Mouse (Mus musculus): ENCODE data around the gene Gstm3. TPM values are rescaled to one million over a fixed set of nuclear protein-coding genes. Genes with fewer than 3 reads are reported as not detected.

The Gstm3 gene
- polyA plus RNA-seq, 1 experiment from 2014 or later: not detected

DNA sequence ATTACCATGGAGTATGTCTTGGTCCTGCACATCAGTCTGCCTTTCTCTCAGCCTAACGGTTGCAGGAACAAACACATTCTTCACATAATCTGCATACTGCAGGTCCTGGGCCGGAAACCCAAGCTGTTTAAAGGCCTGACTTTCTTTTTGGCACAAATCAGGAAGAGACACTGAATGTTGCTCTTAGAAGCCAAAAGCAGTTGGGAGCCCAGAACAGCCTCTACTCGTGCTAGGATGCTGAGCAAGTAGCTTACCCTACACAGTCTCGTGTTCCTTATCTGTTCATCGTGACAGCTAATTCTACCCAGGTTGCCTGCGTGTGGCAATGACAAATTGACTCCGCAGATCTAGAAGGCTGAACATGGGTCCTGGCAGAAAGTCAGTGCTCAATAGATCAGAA lies 28.6 kb downstream of the Gstm3 start:
- no peak overlapping the region for H3K4me2 ChIP-seq (replicated peaks)
- H3K27ac ChIP-seq (replicated peaks): no peak overlapping the region
- H3K9ac ChIP-seq (replicated peaks): no peak overlapping the region
- H3K27me3 ChIP-seq: no peaks in the 10 kb centered on the region
- 82% methylated on average over 7 of the region's 7 CpGs for WGBS
- H3K4me3 ChIP-seq: no peak overlapping the region
- H3K36me3 ChIP-seq: no peaks in the 10 kb centered on the region
- H3K4me1 ChIP-seq: 0 out of 2 replicates have a peak, but pooled peaks cover 6% of the 10 kb centered on the region
- no peaks in the 10 kb centered on the region for H3K9me3 ChIP-seq
- ATAC-seq (ENCODE audit: low FRiP score, low read depth): no peak

DNA sequence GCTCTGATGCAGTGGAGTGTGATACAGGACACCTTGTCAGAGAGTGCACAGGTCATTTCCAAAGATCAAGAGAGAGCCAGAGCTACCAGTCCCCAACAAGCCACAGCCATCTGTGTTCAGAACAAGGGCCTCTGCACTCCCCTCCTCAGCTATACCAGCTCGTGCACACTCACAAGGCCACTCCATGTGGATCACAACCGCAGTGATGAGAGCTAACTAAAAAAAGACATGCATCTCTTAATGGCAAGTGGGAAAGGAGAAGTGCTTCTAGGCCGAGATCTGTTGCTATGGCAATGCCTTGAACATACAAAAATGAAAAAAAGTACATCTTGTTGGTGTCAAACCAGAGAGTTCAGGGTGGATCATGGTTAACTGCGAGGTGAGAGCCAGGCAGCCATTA lies 29.3 kb downstream of the Gstm3 start:
- no peak overlapping the region for H3K4me2 ChIP-seq (replicated peaks)
- ATAC-seq (ENCODE audit: low FRiP score, low read depth): no peak
- H3K27me3 ChIP-seq: no peaks in the 10 kb centered on the region
- WGBS: 63% methylated on average over 4 of the region's 4 CpGs
- no peak overlapping the region for H3K4me3 ChIP-seq
- no peaks in the 10 kb centered on the region for H3K36me3 ChIP-seq
- H3K9me3 ChIP-seq: no peaks in the 10 kb centered on the region
- H3K4me1 ChIP-seq: 0 out of 2 replicates have a peak, but pooled peaks cover 6% of the 10 kb centered on the region
- H3K27ac ChIP-seq (replicated peaks): no peak overlapping the region
- no peak overlapping the region for H3K9ac ChIP-seq (replicated peaks)

DNA sequence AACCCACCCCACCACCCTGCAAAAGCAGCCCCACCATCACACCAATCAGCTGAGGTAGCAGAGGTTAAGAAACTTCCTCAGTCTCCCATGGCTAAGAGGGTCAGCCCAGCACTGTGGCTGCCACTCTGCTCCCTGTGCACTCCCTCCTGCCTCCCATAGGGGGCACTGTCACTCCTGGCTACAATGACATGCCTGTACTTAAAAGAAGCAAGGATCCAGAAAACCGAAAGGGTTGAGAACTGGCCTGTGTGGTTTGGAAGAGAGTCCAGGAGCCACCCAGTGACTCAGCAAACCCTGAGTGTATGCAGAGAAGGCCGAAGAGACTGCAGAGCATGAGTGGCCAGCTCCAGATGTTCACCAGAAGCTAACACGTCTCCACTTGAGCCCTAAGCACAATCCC lies 29.7 kb downstream of the Gstm3 start:
- H3K4me1 ChIP-seq: 0 out of 2 replicates have a peak, but pooled peaks cover 6% of the 10 kb centered on the region
- no peak for ATAC-seq (ENCODE audit: low FRiP score, low read depth)
- no peak overlapping the region for H3K4me2 ChIP-seq (replicated peaks)
- no peaks in the 10 kb centered on the region for H3K9me3 ChIP-seq
- no peaks in the 10 kb centered on the region for H3K36me3 ChIP-seq
- H3K4me3 ChIP-seq: no peak overlapping the region
- H3K9ac ChIP-seq (replicated peaks): no peak overlapping the region
- H3K27ac ChIP-seq (replicated peaks): no peak overlapping the region
- H3K27me3 ChIP-seq: no peaks in the 10 kb centered on the region; the same call in 1 of the 2 replicates
- 48% methylated on average over 3 of the region's 3 CpGs for WGBS

DNA sequence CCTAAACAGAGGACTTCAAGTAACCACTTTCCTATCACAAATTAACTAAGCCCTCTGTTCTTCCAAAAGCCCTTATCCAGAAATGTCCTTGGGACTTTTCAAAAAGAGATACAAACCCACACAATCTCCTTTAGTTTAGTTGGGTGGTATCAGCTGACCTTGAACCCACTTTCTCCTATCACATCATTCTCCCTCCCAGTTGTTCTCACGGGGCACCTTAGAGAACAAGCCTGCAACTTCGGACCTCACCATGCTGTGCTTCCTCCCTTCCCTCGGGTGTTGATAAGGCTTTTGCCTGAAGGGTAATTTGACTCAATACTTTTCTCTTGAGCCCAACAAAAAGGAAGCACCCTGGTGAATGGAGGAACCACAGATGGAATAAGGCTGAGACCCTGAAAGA lies 33.2 kb downstream of the Gstm3 start:
- Histone ChIP-seq H3K9me3 (no peaks in the 10 kb centered on the region), H3K36me3 (no peaks in the 10 kb centered on the region), H3K27me3 (peaks cover 6% of the 10 kb centered on the region), H3K9ac (replicated peaks) (no peak overlapping the region), H3K4me1 (peaks cover 9% of the 10 kb centered on the region), H3K4me3 (no peak overlapping the region), H3K4me2 (replicated peaks) (no peak overlapping the region), H3K27ac (replicated peaks) (no peak overlapping the region)
- ATAC-seq (ENCODE audit: low FRiP score, low read depth): no peak
- 74% methylated on average over 3 of the region's 3 CpGs for WGBS

DNA sequence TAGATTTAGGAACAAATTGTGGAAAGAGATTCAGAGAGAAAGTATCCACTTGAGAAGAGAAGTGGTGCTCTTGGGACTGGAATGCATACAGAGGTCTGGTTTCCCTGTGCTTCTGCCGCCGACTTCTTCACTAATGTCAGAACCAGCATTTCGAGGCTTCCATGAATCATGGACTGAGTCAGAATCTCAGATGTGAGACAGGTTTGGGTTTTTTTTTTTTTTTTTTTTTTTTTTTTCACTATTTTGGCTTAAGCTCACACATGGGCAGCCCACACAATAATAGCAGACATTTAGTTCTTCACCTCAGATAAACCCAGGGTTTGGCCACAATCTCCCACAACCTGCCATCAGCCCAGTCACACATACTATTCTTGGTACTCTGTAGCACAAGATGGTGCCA lies 33.8 kb downstream of the Gstm3 start:
- Histone ChIP-seq H3K4me2 (replicated peaks) (no peak overlapping the region), H3K4me3 (no peak overlapping the region), H3K9me3 (no peaks in the 10 kb centered on the region), H3K4me1 (peaks cover 13% of the 10 kb centered on the region), H3K9ac (replicated peaks) (no peak overlapping the region), H3K27me3 (peaks cover 6% of the 10 kb centered on the region), H3K36me3 (no peaks in the 10 kb centered on the region), H3K27ac (replicated peaks) (no peak overlapping the region)
- 95% methylated on average over 3 of the region's 3 CpGs for WGBS
- ATAC-seq (ENCODE audit: low FRiP score, low read depth): no peak

DNA sequence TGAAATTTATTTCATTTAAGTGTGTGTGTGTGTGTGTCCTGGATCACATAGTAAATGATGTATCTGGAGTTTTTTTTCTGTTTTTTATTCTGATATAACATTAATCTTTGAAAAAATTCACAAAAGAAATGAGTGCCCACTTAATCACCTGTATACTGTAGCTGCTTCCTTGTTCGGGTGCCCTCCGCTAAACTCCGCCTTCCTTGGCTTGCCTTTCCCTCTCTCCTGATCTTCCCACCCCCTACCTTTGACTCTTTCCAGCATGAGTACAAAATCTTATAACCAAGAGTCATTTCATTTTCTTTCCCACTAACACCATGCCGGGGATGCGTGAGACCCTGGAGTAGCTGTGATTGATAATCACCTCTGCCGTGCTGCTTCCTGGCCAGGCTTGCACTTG lies 37.0 kb downstream of the Gstm3 start:
- H3K27ac ChIP-seq (replicated peaks): no peak overlapping the region
- no peaks in the 10 kb centered on the region for H3K9me3 ChIP-seq
- H3K4me2 ChIP-seq (replicated peaks): no peak overlapping the region
- H3K36me3 ChIP-seq: no peaks in the 10 kb centered on the region
- ATAC-seq (ENCODE audit: low FRiP score, low read depth): no peak
- no peak overlapping the region for H3K9ac ChIP-seq (replicated peaks)
- H3K4me1 ChIP-seq: peaks cover 17% of the 10 kb centered on the region
- WGBS: 85% methylated on average over 6 of the region's 6 CpGs
- no peak overlapping the region for H3K4me3 ChIP-seq
- peaks cover 6% of the 10 kb centered on the region for H3K27me3 ChIP-seq

DNA sequence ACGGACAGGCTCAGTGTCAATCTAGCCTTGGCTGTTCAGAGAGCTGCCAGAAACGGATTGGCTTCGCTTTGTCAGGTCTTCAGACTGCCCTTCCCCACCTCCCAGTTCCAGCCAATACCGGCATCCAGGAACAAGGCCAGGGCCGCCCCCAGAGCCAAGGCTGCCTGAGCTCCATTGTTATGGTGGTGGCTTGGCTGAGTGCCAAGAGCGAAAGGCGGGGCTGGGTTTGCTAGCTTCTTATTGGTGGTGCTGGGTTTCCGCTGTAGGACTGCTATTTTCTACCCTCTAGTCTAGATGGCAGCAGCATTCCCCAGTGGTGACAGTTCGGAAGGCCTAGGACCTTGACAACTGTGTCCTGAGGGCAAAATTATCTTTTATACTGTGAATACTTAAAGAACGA lies 37.4 kb downstream of the Gstm3 start, which contains the start of gene Gstm7:
Gstm7 (minus strand) TSS at position 148 of the 400 bp plus-strand sequence.
- Histone ChIP-seq H3K36me3 (no peaks in the 10 kb centered on the region), H3K4me1 (peaks cover 17% of the 10 kb centered on the region), H3K9me3 (no peaks in the 10 kb centered on the region), H3K4me3 (peak within 1 kb of the TSS; percentile 36), H3K27ac (replicated peaks) (peak within 1 kb of the TSS; percentile 90), H3K27me3 (peaks cover 6% of the 10 kb centered on the region), H3K4me2 (replicated peaks) (peak within 1 kb of the TSS; percentile 54), H3K9ac (replicated peaks) (peak within 1 kb of the TSS; percentile 51)
- WGBS: 3% methylated on average over 10 of the region's 10 CpGs
- ATAC-seq (ENCODE audit: low FRiP score, low read depth): peak; percentile 97

DNA sequence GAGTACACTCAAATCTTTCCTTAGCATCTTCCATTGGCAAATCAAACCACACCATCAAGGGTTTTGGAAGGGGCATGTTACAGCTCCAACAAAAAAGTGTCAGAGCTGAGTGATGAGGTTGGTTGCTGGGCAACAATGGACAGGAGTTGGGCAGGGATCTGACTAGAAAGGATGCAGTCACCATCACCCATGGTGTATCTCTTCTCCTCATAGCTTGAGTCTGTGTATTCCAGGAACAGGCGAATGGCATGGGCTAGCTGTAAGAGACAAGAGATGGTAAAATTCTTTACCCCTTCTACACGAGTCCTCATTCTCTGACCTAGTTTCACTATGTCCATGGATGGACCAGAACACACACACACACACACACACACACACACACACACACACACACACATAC lies 37.9 kb downstream of the Gstm3 start:
- Histone ChIP-seq H3K9ac (replicated peaks) (peak overlapping the region; percentile 51), H3K27me3 (peaks cover 6% of the 10 kb centered on the region), H3K4me2 (replicated peaks) (peak overlapping the region; percentile 54), H3K9me3 (no peaks in the 10 kb centered on the region), H3K27ac (replicated peaks) (peak overlapping the region; percentile 90), H3K4me3 (peak overlapping the region; percentile 36), H3K36me3 (no peaks in the 10 kb centered on the region), H3K4me1 (peaks cover 17% of the 10 kb centered on the region)
- WGBS: 42% methylated on average over 2 of the region's 2 CpGs
- ATAC-seq (ENCODE audit: low FRiP score, low read depth): no peak; the same call in 1 of the 2 replicates

DNA sequence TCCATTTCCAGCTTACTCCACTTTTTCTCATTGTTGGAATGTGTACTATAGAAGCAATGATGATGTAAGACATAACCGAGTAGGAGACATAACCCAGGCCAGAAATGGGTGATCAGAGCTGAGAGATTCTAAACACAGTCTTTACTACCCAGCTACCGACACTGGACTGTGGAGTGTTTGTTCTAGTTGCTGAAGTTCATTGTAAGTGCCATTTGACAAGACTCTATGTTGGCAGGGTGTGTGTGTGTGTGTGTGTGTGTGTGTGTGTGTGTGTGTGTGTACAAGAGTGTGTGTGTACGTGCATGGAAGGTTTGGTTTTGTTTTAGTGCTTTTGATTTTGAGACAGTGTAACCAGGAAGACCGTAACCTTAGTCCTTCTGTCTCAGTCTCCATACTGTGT lies 39.4 kb downstream of the Gstm3 start:
- H3K9ac ChIP-seq (replicated peaks): no peak overlapping the region
- H3K4me3 ChIP-seq: no peak overlapping the region
- no peaks in the 10 kb centered on the region for H3K36me3 ChIP-seq
- no peak for ATAC-seq (ENCODE audit: low FRiP score, low read depth)
- H3K27ac ChIP-seq (replicated peaks): no peak overlapping the region
- 90% methylated on average over 4 of the region's 4 CpGs for WGBS
- H3K9me3 ChIP-seq: no peaks in the 10 kb centered on the region
- H3K4me1 ChIP-seq: peaks cover 17% of the 10 kb centered on the region
- peaks cover 6% of the 10 kb centered on the region for H3K27me3 ChIP-seq
- no peak overlapping the region for H3K4me2 ChIP-seq (replicated peaks)

DNA sequence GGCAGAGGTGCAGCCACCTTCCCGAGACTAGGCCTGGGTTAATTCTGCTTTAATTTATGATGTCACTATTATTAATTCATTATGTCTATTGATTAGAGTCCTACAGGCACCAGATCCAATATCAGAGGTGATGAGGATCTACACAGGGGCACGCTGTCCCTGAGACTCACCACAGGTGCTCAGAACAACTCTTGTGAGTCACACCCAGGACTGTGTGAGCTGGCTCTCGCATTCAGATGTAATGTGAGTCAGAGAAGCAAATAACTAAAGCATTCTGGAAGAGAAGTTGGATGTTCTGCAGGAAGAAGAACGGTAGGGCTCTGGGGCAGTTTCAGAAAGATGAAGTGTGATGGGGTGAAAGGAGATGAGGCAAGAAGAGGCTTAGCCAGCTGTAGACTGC lies 39.8 kb downstream of the Gstm3 start:
- Histone ChIP-seq H3K9me3 (no peaks in the 10 kb centered on the region), H3K27ac (replicated peaks) (no peak overlapping the region), H3K4me1 (peaks cover 17% of the 10 kb centered on the region), H3K9ac (replicated peaks) (no peak overlapping the region), H3K4me3 (no peak overlapping the region), H3K36me3 (no peaks in the 10 kb centered on the region), H3K4me2 (replicated peaks) (no peak overlapping the region), H3K27me3 (peaks cover 6% of the 10 kb centered on the region; the same call in 1 of the 2 replicates)
- WGBS: 91% methylated on average over 4 of the region's 4 CpGs
- no peak for ATAC-seq (ENCODE audit: low FRiP score, low read depth)

DNA sequence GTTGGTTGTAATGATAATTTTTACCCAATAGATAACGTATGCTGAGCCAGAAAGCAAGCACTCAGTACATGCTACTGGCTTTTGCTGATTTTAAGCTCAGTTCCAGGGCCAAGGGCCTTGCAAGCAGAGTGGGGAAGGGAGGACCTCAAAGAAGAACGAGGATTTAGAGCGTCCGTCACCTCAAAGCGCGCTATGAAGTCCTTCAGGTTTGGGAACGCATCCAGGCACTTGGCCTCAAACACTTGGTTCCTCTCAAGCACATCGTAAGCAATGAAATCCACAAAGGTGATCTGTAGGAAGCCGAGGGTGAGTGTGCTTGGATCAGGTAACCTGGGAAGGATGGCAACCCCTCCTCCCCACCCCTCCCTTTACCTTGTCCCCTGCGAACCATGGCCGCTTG lies 40.4 kb downstream of the Gstm3 start:
- WGBS: 92% methylated on average over 11 of the region's 11 CpGs
- Histone ChIP-seq H3K36me3 (no peaks in the 10 kb centered on the region), H3K9me3 (no peaks in the 10 kb centered on the region), H3K4me3 (no peak overlapping the region), H3K27ac (replicated peaks) (no peak overlapping the region), H3K4me1 (peaks cover 17% of the 10 kb centered on the region), H3K27me3 (peaks cover 3% of the 10 kb centered on the region; the same call in 1 of the 2 replicates), H3K4me2 (replicated peaks) (no peak overlapping the region), H3K9ac (replicated peaks) (no peak overlapping the region)
- no peak for ATAC-seq (ENCODE audit: low FRiP score, low read depth)

DNA sequence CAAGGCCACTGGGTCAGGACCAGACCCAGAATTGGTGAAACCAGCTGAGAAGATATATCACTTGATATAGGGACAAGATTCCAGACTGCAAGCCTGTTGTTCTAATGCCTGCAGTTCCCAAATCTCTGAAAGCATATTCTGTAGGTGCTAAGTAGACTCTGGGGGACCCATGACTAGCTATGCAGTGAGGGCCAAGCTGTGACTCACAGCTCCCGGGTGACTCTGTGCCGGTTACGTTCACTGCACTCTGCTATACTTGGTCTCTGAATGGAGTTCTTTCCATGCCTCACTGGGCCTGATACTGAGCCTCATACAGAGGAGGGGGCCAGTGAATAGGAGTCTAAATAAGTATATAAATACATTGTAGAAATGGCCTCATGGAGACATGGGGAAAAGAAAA lies 41.2 kb downstream of the Gstm3 start:
- WGBS: 71% methylated on average over 3 of the region's 3 CpGs
- no peak for ATAC-seq (ENCODE audit: low FRiP score, low read depth)

DNA sequence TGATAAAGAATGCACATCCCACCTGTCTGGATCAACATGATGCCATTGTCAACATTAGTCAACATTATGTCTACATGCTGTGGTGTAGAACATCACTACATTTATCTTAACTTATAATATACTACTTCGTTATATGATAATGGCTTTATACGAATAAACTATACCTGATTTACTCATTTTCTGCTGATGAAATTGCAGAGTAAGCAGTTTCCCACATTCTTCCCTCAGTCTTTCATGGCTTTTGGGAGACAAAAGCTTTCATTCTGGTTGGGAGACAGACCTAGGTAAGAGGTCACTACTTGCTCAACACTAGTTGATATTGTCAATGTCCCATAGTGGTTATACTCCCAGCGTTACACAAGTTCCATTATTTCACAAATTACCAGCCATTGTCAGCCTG lies 43.7 kb downstream of the Gstm3 start:
- Histone ChIP-seq H3K4me2 (replicated peaks) (no peak overlapping the region), H3K9ac (replicated peaks) (no peak overlapping the region), H3K9me3 (no peaks in the 10 kb centered on the region), H3K4me1 (peaks cover 4% of the 10 kb centered on the region; the same call in 1 of the 2 replicates), H3K27ac (replicated peaks) (no peak overlapping the region), H3K4me3 (no peak overlapping the region), H3K36me3 (no peaks in the 10 kb centered on the region), H3K27me3 (no peaks in the 10 kb centered on the region)
- WGBS: 90% methylated on average over 3 of the region's 3 CpGs
- no peak for ATAC-seq (ENCODE audit: low FRiP score, low read depth)

More for the DNA sequence above, 41.2 kb downstream of the Gstm3 start:
- H3K4me3 ChIP-seq: no peak overlapping the region
- H3K9ac ChIP-seq (replicated peaks): no peak overlapping the region
- H3K27me3 ChIP-seq: no peaks in the 10 kb centered on the region
- H3K36me3 ChIP-seq: no peaks in the 10 kb centered on the region
- no peak overlapping the region for H3K27ac ChIP-seq (replicated peaks)
- no peaks in the 10 kb centered on the region for H3K9me3 ChIP-seq
- H3K4me2 ChIP-seq (replicated peaks): no peak overlapping the region
- peaks cover 17% of the 10 kb centered on the region for H3K4me1 ChIP-seq
